33 mouse cellular contexts compared by ENCODE assay signal in the genomic region with DNA sequence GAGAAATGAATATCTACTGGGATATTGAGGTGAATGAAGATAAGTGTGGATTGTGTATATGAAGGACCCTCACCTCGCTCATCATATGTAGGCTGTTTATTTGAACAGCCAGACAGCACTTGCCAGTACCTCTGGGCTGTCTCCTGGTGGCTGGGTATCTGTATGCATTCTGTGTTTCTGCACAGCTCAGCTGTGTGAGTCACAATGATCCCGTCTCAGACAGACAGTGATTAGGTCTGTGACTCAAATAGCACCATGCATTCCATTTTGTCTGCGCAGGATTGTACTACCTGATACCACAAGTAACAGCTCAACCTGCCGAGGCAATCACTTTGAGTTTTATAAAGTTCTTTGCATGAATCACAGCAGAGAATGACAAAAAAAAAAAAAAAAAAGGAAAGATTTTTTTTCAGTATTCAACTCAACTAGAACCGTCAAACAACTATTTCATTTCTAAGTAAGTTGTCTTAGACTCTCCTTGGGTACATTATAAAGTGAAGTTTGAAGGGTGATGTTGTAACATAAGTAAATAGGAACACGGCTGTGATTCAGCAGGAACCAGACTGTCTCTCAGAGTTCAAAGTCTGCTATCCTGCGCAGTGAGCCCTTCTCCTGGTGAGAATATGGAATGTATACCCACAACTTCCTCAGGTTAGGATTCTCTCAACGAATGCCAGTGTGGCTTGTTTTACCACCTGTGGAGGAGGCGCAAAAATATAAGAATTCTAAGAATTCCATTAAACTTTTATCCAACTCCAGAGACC. TPM values are rescaled to one million over a fixed set of nuclear protein-coding genes. Genes with fewer than 3 reads are reported as not detected.
DNase-seq lines count a peak whose midpoint lies in the region; ATAC-seq and TF ChIP-seq lines count a peak whose summit lies in the region.
"Had no signal": no experiment of that assay in that cellular context is flagged by ENCODE, and none has a peak within 500 bp of the region (broad histone marks: within the 10 kb centered on the region; RNA-seq: fewer than 3 reads in every experiment).

No protein-coding gene starts in this region.

- H3K9ac ChIP-seq in forebrain, postnatal 0 days: no peak overlapping the region
- no peak overlapping the region for H3K9ac ChIP-seq in forebrain, embryonic 14.5 days (ENCODE audit: low read length)
- H3K9ac ChIP-seq: forebrain, embryonic 12.5 days; heart, embryonic 15.5 days; hindbrain, embryonic 14.5 days; limb, embryonic 15.5 days; liver, embryonic 14.5 days; lung, embryonic 15.5 days; midbrain, embryonic 15.5 days; neural tube, embryonic 13.5 days had no signal

- no peaks in the 10 kb centered on the region for H3K9me3 ChIP-seq in forebrain, postnatal 0 days (ENCODE audit: low read length)
- H3K9me3 ChIP-seq in forebrain, embryonic 14.5 days (replicated peaks; ENCODE audit: control insufficient read depth, low read length): no peaks in the 10 kb centered on the region
- H3K9me3 ChIP-seq: forebrain, embryonic 12.5 days; G1E; heart, embryonic 15.5 days; limb, embryonic 15.5 days; lung, embryonic 15.5 days; midbrain, embryonic 15.5 days; neural tube, embryonic 13.5 days had no signal

- H3K4me1 ChIP-seq in forebrain, postnatal 0 days (ENCODE audit: insufficient read depth): no peaks in the 10 kb centered on the region
- no peaks in the 10 kb centered on the region for H3K4me1 ChIP-seq in forebrain, embryonic 14.5 days (ENCODE audit: control insufficient read depth, insufficient read depth, low read length)
- H3K4me1 ChIP-seq in embryonic fibroblast, embryonic 13.5 days (ENCODE audit: control insufficient read depth, insufficient read depth, low read length): peaks cover 16% of the 10 kb centered on the region
- 0 out of 2 replicates have a peak, but pooled peaks cover 2% of the 10 kb centered on the region for H3K4me1 ChIP-seq in small intestine, adult 2 months (ENCODE audit: control insufficient read depth, insufficient read depth, insufficient read length, low read length)
- H3K4me1 ChIP-seq: forebrain, embryonic 12.5 days; limb, embryonic 15.5 days; lung, embryonic 15.5 days; midbrain, embryonic 15.5 days; neural tube, embryonic 13.5 days had no signal

- H3K36me3 ChIP-seq in forebrain, postnatal 0 days (ENCODE audit: insufficient read depth): no peaks in the 10 kb centered on the region
- H3K36me3 ChIP-seq in forebrain, embryonic 14.5 days (ENCODE audit: control insufficient read depth, insufficient read depth, low read length): no peaks in the 10 kb centered on the region
- H3K36me3 ChIP-seq in small intestine, adult 2 months (ENCODE audit: control insufficient read depth, insufficient read depth, low read length): no peaks in the 10 kb centered on the region
- H3K36me3 ChIP-seq: forebrain, embryonic 12.5 days; G1E; heart, embryonic 15.5 days; limb, embryonic 15.5 days; lung, embryonic 15.5 days; midbrain, embryonic 15.5 days; neural tube, embryonic 13.5 days had no signal

- TF ChIP-seq CTCF in forebrain, postnatal 0 days (IDR thresholded peaks at IDR 0.05; ENCODE audit: low read depth): no peak
- no peak for TF ChIP-seq CTCF in embryonic fibroblast, embryonic 13.5 days (IDR thresholded peaks at IDR 0.05; ENCODE audit: borderline replicate concordance, insufficient read depth, low read length)
- no peak for TF ChIP-seq CTCF in small intestine, adult 2 months (IDR thresholded peaks at IDR 0.05; ENCODE audit: extremely low read depth, insufficient read length, insufficient replicate concordance, low read depth, low read length)

- no peaks in the 10 kb centered on the region for H3K27me3 ChIP-seq in forebrain, postnatal 0 days (ENCODE audit: insufficient read depth, low read length)
- no peaks in the 10 kb centered on the region for H3K27me3 ChIP-seq in forebrain, embryonic 14.5 days (replicated peaks; ENCODE audit: control insufficient read depth, insufficient read depth, low read length)
- H3K27me3 ChIP-seq in small intestine, adult 2 months (ENCODE audit: control insufficient read depth, insufficient read depth, low read length): no peaks in the 10 kb centered on the region
- H3K27me3 ChIP-seq: CH12.LX; forebrain, embryonic 12.5 days; heart, embryonic 15.5 days; limb, embryonic 15.5 days; lung, embryonic 15.5 days; neural tube, embryonic 13.5 days had no signal

- 79% methylated on average over 9 of the region's 9 CpGs for WGBS in forebrain, postnatal 0 days
- WGBS in forebrain, embryonic 14.5 days: 85% methylated on average over 9 of the region's 9 CpGs
- WGBS in small intestine, adult 2 months: 50% methylated on average over 9 of the region's 9 CpGs

- intact Hi-C loops in left cerebral cortex, postnatal 14 days (cut with DNase I): no loop called here

- H3K27ac ChIP-seq in forebrain, postnatal 0 days (ENCODE audit: low read depth, low read length): no peak overlapping the region
- no peak overlapping the region for H3K27ac ChIP-seq in forebrain, embryonic 14.5 days (ENCODE audit: low read depth, low read length)
- peak overlapping the region; percentile 72; the same call in 1 of the 2 replicates for H3K27ac ChIP-seq in embryonic fibroblast, embryonic 13.5 days (ENCODE audit: insufficient read depth, low read length)
- H3K27ac ChIP-seq in small intestine, adult 2 months (ENCODE audit: insufficient read depth, low read depth, low read length): peak overlapping the region; percentile 13; the same call in 1 of the 2 replicates
- H3K27ac ChIP-seq: forebrain, embryonic 12.5 days; heart, embryonic 15.5 days; hindbrain, embryonic 14.5 days; left cerebral cortex, adult 2 months; limb, embryonic 15.5 days; liver, embryonic 14.5 days; lung, embryonic 15.5 days; macrophage; midbrain, embryonic 15.5 days; neural tube, embryonic 13.5 days had no signal

- TF ChIP-seq POLR2A in embryonic fibroblast, embryonic 13.5 days (IDR thresholded peaks at IDR 0.05; ENCODE audit: low read depth, low read length): no peak
- TF ChIP-seq POLR2A in small intestine, adult 2 months (IDR thresholded peaks at IDR 0.05; ENCODE audit: low read depth, low read length): no peak

- DNase-seq in forebrain, postnatal 0 days: no peak
- no peak for DNase-seq in forebrain, embryonic 14.5 days (ENCODE audit: low spot score)
- DNase-seq in 3T3-L1 (ENCODE audit: low read depth, low spot score): peak; percentile 79
- no peak for DNase-seq in left cerebral cortex, postnatal 14 days (ENCODE audit: low spot score in 2 of 2)
- DNase-seq in cerebellum, postnatal 10 days: no peak
- no peak for DNase-seq in lung, postnatal 25 days (ENCODE audit: low spot score)
- DNase-seq: adrenal gland, postnatal 14 days; cerebellum, adult 9-10 months; gastrocnemius, postnatal 14 days; heart, adult 11 months; heart, postnatal 36 days; kidney, postnatal 4 days; layer of hippocampus, adult 9-11 months; left cerebral cortex, postnatal 4 days; retina, postnatal 1 day; right cerebral cortex, postnatal 25 days; thymus, adult 18-20 months; thymus, postnatal 4 days had no signal

- no peak overlapping the region for H3K4me3 ChIP-seq in forebrain, postnatal 0 days (ENCODE audit: low read depth, low read length)
- H3K4me3 ChIP-seq in forebrain, embryonic 14.5 days (ENCODE audit: low read depth, low read length): no peak overlapping the region
- no peak overlapping the region for H3K4me3 ChIP-seq in embryonic fibroblast, embryonic 13.5 days (ENCODE audit: insufficient read depth, low read length)
- no peak overlapping the region for H3K4me3 ChIP-seq in small intestine, adult 2 months (ENCODE audit: low read depth, low read length)
- H3K4me3 ChIP-seq: erythroblast, embryonic 14.5 days; forebrain, embryonic 12.5 days; heart, embryonic 15.5 days; left cerebral cortex, adult 2 months; limb, embryonic 15.5 days; lung, embryonic 15.5 days; midbrain, embryonic 15.5 days; neural tube, embryonic 13.5 days had no signal

- no peak overlapping the region for H3K4me2 ChIP-seq in forebrain, postnatal 0 days (ENCODE audit: low read depth)
- no peak overlapping the region for H3K4me2 ChIP-seq in forebrain, embryonic 14.5 days (ENCODE audit: low read length)
- H3K4me2 ChIP-seq: forebrain, embryonic 12.5 days; heart, embryonic 15.5 days; hindbrain, embryonic 14.5 days; limb, embryonic 15.5 days; lung, embryonic 15.5 days; midbrain, embryonic 15.5 days; neural tube, embryonic 13.5 days had no signal

- peak; percentile 54; the same call in 1 of the 2 replicates for ATAC-seq in forebrain, postnatal 0 days
- ATAC-seq in forebrain, embryonic 14.5 days: no peak
- ATAC-seq: midbrain, embryonic 15.5 days had no signal

RNA-seq across cellular contexts. Expression of gene Klf6, which starts 31.6 kb away (rescaled TPM):
- total RNA-seq in forebrain, postnatal 0 days (2014; rRNA removed): 78.8 and 87.1 TPM in 2 replicates
- 100.0 and 146 TPM in 2 replicates for polyA plus RNA-seq in forebrain, postnatal 0 days (2015; fragmentation: Nextera tagmentation; extraction: Ambion mirVana)
- polyA plus RNA-seq in forebrain, embryonic 14.5 days (2014; fragmentation: Nextera tagmentation; extraction: Ambion mirVana): 56.9 and 80.8 TPM in 2 replicates
- 105 and 134 TPM in 2 replicates for polyA plus RNA-seq in embryonic fibroblast, embryonic 13.5 days (2011; ENCODE audit: insufficient read length, low read depth, missing spikeins)
- 13.2 and 44.5 TPM in 2 replicates for polyA plus RNA-seq in small intestine, adult 2 months (2012; rRNA removed)
- 10 to 100 TPM; 57.7 to 59.7 TPM for total RNA-seq in left cerebral cortex, postnatal 14 days (2021)

Comparison
In these comparisons a context has a peak if more than half of its experiments do, and no peak if none do; other contexts are left out.
1. H3K27ac ChIP-seq: peak in embryonic fibroblast, embryonic 13.5 days (single experiment) and small intestine, adult 2 months (single experiment); none in forebrain, postnatal 0 days (single experiment) and forebrain, embryonic 14.5 days (single experiment).